Mouse (Mus musculus) kidney, postnatal 10 days (tissue): ENCODE results near the gene Ppfia2.

ENCODE experiments used
- DNase-seq: peaks from one replicate; pipeline ENCODE4 v3.0.0; 2021; ENCODE audit warnings: mixed read lengths

Gene Ppfia2

DNA sequence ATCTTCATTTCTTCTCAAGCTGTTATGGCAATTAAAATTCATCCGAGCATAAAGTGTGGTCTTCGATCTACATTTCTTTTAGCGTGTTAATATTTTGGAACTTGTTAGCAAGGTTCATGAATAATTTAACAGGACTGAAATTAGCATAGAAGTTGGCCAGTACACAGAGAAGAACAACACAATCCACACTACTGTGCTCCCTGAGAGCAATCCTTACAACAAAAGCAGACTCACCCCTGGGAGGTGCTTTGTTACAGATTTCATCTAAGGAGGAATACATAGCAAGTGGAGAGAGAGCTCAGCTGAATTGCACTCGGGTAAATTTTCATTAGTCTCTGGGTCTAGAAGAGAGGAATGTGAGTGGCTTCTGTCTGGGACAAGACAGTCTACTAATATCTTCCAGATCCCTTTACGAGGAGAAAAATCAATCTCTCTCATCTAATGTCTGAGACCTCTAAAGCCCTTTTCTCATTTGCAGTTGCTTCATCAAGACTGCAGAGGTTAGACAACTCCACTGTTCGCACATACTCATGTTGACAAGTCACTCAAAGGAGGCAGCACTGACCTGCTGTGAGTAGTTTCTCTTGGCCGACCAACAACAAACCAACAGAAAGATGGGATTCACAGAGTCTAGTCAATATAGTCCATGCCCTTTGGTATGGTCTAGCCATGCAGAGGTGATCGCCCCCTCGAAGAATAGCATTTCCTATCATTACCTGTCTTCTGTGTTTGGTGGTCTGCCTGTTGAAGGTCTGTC is 458.6 kb downstream of the Ppfia2 start:
- no peak for DNase-seq

DNA sequence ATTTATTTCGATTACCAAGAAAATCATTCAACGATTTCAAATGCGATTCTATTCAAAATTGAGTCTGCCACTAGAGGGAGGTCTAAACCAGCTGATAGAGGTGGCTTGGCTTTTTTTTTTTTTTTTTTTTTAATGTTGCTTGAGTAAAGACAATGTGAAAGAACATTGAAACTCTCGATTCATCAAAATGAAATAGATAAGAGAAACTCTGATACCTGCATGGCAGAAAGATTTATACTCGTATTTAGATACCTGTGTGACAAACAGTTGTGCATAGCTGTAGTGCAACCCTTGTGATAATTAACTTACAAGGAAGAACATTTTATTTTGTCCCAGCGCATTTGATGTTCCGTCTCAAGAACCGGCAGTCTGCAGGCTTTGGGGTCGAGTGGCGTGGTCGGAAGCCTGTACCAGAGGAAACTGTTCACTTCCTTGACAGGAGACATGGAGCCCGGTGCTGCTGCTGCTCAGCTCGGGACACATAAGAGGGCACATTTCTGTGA is 462.5 kb downstream of the Ppfia2 start:
- peak; percentile 13 for DNase-seq

DNA sequence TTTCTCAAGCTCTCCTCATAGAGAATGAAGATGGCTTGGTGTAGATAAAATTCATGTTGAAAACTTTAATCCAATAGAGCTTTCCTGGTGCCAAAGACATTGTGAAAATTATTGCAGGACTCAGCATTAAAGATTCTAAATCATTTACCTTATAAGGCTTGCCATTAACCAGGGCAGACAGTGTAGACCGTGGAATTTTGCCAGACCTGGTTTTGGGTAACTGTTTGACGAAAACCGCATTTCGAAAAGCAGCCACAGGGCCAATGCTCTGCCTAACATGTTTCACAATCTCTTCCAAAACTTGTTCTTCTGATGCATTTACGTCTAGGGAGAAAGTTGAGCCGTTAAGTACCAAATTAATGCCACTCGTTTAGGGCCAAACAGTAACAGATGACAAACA is 466.9 kb downstream of the Ppfia2 start:
- peak; percentile 15 for DNase-seq

DNA sequence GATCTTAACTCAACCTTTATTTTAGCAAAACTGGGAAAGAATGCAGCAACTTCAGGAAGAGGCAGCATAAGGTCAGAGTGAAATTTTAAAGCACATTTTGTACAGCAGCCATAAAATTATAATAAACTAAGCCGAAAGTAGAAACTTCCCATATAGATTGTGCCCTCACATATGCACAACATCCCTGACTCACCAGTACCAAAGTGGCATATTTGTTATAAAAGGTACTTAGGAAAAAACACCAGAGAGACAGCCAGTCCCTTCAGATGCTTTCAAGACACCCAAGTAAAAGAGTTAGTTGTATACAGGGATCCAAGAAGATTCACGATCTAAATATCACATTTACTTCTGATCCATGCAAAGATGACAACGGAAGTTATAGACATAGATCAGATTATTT is 468.7 kb downstream of the Ppfia2 start:
- no peak for DNase-seq

DNA sequence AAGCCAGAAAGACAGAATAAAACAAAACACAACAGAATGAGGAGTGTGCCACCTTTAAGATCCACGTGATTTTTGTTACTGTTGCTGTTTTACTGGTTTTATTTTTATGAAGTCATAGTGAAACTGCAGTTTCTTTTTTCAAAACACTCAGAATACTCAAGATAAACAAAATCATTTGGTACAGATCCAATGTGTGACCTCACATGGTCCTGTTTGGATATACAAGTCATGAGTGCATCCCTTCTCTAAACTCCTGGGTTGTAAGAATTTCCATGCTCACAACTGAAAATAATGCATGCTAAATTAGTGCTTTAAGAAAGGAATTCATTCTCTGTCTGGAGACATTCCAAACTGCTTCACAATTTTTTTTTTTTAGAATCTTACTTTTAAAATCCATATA is 469.3 kb downstream of the Ppfia2 start:
- DNase-seq, result no peak

DNA sequence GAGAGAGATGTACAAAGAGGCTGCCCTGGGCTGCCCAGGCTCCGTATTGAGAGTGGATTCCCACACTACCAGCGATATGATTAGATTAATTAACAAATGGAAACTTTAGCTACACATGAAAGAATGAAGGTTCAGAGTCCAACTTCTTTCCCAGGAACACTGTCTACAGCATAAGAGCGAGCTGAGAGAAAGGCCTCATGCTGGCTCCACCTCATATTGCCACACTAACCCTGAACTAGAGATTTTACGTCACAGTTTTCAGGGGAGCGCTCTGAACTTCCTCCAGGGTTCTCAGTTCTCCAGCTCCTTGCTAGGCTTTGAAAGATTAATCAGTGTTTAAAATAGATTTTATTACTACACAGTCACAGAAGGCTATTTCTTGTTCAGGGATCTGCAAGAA is 471.2 kb downstream of the Ppfia2 start:
- DNase-seq, result no peak

DNA sequence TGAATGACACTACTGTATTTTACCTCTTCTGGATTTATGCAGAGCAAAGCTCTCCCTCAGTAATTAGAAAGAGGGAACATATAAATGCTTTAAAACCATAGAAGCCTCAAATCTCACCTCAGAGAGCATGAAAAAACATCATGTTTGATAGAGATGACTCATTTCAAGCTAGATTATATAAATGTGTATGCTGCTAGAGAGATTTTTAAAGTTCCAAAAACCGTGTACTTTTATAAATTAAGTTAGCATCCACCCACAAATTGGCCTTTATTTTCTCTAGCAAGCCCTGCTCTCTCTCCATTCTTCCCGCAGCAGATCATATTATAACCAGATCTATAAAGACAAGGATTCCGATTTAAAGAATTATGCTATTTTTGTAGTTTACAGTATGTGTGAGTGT is 488.9 kb downstream of the Ppfia2 start:
- DNase-seq, result no peak

DNA sequence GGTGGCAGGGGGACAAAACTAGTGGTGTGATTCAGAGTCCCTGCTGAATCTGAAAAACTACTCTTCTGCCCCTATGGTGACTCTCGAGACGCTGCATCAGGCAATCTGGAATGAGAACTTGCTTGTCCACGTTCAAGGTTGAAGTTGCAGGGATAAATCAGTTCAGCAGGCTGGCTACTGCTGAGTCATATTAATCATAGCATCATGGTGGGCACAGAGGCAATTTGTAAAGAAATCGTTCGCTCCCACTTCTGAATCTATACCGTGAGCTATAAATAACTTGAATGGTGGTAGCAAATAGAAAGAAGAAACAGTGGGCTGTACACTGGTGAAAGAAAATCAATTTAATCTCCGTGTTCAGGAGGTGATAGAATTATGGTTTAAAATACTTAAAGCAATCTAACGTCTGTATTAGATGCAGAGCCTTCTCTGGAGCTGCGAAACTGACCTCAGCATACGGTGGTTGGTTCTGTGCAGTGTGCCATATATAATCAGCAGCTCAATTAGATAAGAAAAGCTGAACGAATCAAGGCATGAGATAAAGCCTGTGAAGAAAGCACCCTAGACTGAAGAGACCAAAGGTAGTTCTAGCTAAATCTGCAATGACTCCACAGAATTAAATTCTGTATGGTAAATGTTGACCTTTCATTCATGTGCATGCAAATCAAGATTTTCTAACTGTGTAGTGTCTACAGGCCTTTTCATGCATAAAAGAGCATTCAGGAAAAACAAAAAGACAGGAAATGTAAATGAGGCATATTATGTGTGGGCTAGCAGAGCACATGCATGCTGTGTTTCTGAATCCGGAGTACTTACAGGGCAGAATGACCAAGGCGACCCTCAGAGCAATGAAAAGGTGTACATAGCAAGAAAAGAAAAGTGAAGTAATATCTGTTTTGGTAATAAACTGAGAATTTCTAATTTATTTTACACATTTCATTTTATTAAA is 505.3 kb downstream of the Ppfia2 start:
- no peak for DNase-seq
